Mouse (Mus musculus) limb, embryonic 15.5 days (tissue): Measurements from ENCODE around the gene Cdk6. TPM values are rescaled to one million over a fixed set of nuclear protein-coding genes. Genes with fewer than 3 reads are reported as not detected.

Experiments used
- ATAC-seq: fragments of 200-750 bp; cut with Nextera tagmentation; 2 replicates; pipeline ENCODE4 v1.8.0; 2017; ENCODE audit warnings: low read depth, moderate TSS enrichment; ENCODE audit not compliant: insufficient number of reproducible peaks, low FRiP score, low TSS enrichment
- H3K27ac ChIP-seq: fragments of 300-500 bp; sonication (generic); 2 replicates; pipeline ENCODE4 v1.5.1; 2015; ENCODE audit warnings: moderate library complexity, mild to moderate bottlenecking, inconsistent platforms
- H3K27me3 ChIP-seq: fragments of 300-500 bp; sonication (generic); 2 replicates; pipeline ENCODE4 v1.6.1; 2015; ENCODE audit warnings: inconsistent platforms
- H3K36me3 ChIP-seq: fragments of 300-500 bp; sonication (generic); 2 replicates; pipeline ENCODE4 v1.6.1; 2015; ENCODE audit warnings: inconsistent platforms
- H3K4me1 ChIP-seq: fragments of 300-500 bp; sonication (generic); 2 replicates; pipeline ENCODE4 v1.6.1; 2015; ENCODE audit warnings: inconsistent platforms
- H3K4me2 ChIP-seq: fragments of 300-500 bp; sonication (generic); 2 replicates; pipeline ENCODE4 v1.6.1; 2015; ENCODE audit warnings: mild to moderate bottlenecking, inconsistent platforms
- H3K4me3 ChIP-seq: fragments of 300-500 bp; sonication (generic); 2 replicates; pipeline ENCODE4 v1.5.1; 2015; ENCODE audit warnings: mild to moderate bottlenecking, inconsistent platforms
- H3K9ac ChIP-seq: fragments of 300-500 bp; sonication (generic); 2 replicates; pipeline ENCODE4 v1.6.1; 2015; ENCODE audit warnings: inconsistent platforms
- H3K9me3 ChIP-seq: fragments of 300-500 bp; sonication (generic); 2 replicates; pipeline ENCODE4 v1.6.1; 2016; ENCODE audit warnings: inconsistent platforms
- WGBS: fragments of 180-500 bp; shearing (Covaris S2); methylation state at CpG from one replicate; pipeline ENCODE4 v1.1.7; 2015; 5-methylcytosine and 5-hydroxymethylcytosine counted together
- polyA plus RNA-seq: library from polyadenylated mRNA; unstranded; fragments of >200 nt; fragmentation: Nextera tagmentation; extraction: Ambion mirVana; gene quantifications from 2 replicates; pipeline ENCODE4 v1.2.1, GENCODE M21; 2015

Cdk6 gene
- polyA plus RNA-seq, 1 experiment from 2014 or later: 24.7 TPM

GRCm38 (mm10) chr5:3385078-3385477 is 43.8 kb downstream of the Cdk6 start:
- Histone ChIP-seq H3K27me3 (no peaks in the 10 kb centered on the region), H3K9ac (no peak overlapping the region), H3K4me2 (no peak overlapping the region), H3K9me3 (no peaks in the 10 kb centered on the region), H3K27ac (no peak overlapping the region), H3K4me3 (no peak overlapping the region), H3K4me1 (peaks cover 2% of the 10 kb centered on the region; the same call in 1 of the 2 replicates), H3K36me3 (no peaks in the 10 kb centered on the region)
- no peak for ATAC-seq
- WGBS: 67% methylated on average over 1 of the region's 1 CpGs

- Histone ChIP-seq H3K27ac (no peak overlapping the region), H3K4me2 (no peak overlapping the region), H3K4me3 (no peak overlapping the region), H3K36me3 (no peaks in the 10 kb centered on the region), H3K9ac (no peak overlapping the region), H3K27me3 (no peaks in the 10 kb centered on the region), H3K9me3 (no peaks in the 10 kb centered on the region), H3K4me1 (peaks cover 2% of the 10 kb centered on the region; the same call in 1 of the 2 replicates)
- WGBS: 65% methylated on average over 7 of the region's 7 CpGs
- no peak for ATAC-seq
Observed at GRCm38 (mm10) chr5:3386021-3386730, 44.9 kb downstream of the Cdk6 start.

- 26% methylated on average over 4 of the region's 4 CpGs for WGBS
- Histone ChIP-seq H3K4me3 (no peak overlapping the region), H3K36me3 (no peaks in the 10 kb centered on the region), H3K4me2 (no peak overlapping the region), H3K27me3 (no peaks in the 10 kb centered on the region), H3K9ac (no peak overlapping the region), H3K27ac (no peak overlapping the region), H3K9me3 (no peaks in the 10 kb centered on the region), H3K4me1 (peaks cover 2% of the 10 kb centered on the region; the same call in 1 of the 2 replicates)
- ATAC-seq: no peak
Observed at GRCm38 (mm10) chr5:3386731-3387087, 45.4 kb downstream of the Cdk6 start.

- 55% methylated on average over 5 of the region's 5 CpGs for WGBS
- no peaks in the 10 kb centered on the region for H3K36me3 ChIP-seq
- H3K4me1 ChIP-seq: peaks cover 2% of the 10 kb centered on the region; the same call in 1 of the 2 replicates
- no peak for ATAC-seq
- no peak overlapping the region for H3K4me2 ChIP-seq
- H3K4me3 ChIP-seq: no peak overlapping the region
- H3K9ac ChIP-seq: no peak overlapping the region
- no peaks in the 10 kb centered on the region for H3K27me3 ChIP-seq
- no peak overlapping the region for H3K27ac ChIP-seq
- H3K9me3 ChIP-seq: no peaks in the 10 kb centered on the region
Observed at GRCm38 (mm10) chr5:3387138-3387537, 45.9 kb downstream of the Cdk6 start.

GRCm38 (mm10) chr5:3392856-3393255 is 51.6 kb downstream of the Cdk6 start:
- no peak overlapping the region for H3K4me3 ChIP-seq
- H3K9me3 ChIP-seq: no peaks in the 10 kb centered on the region
- no peak overlapping the region for H3K27ac ChIP-seq
- no peaks in the 10 kb centered on the region for H3K27me3 ChIP-seq
- no peaks in the 10 kb centered on the region for H3K4me1 ChIP-seq
- no peaks in the 10 kb centered on the region for H3K36me3 ChIP-seq
- WGBS: 77% methylated on average over 3 of the region's 3 CpGs
- no peak overlapping the region for H3K9ac ChIP-seq
- no peak overlapping the region for H3K4me2 ChIP-seq
- no peak for ATAC-seq

GRCm38 (mm10) chr5:3394145-3394544 is 52.9 kb downstream of the Cdk6 start:
- H3K36me3 ChIP-seq: no peaks in the 10 kb centered on the region
- H3K4me2 ChIP-seq: no peak overlapping the region
- no peaks in the 10 kb centered on the region for H3K9me3 ChIP-seq
- 90% methylated on average over 7 of the region's 7 CpGs for WGBS
- H3K4me3 ChIP-seq: no peak overlapping the region
- no peaks in the 10 kb centered on the region for H3K27me3 ChIP-seq
- no peaks in the 10 kb centered on the region for H3K4me1 ChIP-seq
- H3K9ac ChIP-seq: no peak overlapping the region
- ATAC-seq: no peak
- H3K27ac ChIP-seq: no peak overlapping the region

GRCm38 (mm10) chr5:3395020-3395419 is 53.7 kb downstream of the Cdk6 start:
- Histone ChIP-seq H3K36me3 (no peaks in the 10 kb centered on the region), H3K4me3 (no peak overlapping the region), H3K4me1 (no peaks in the 10 kb centered on the region), H3K4me2 (no peak overlapping the region), H3K9me3 (no peaks in the 10 kb centered on the region), H3K9ac (no peak overlapping the region), H3K27ac (no peak overlapping the region), H3K27me3 (no peaks in the 10 kb centered on the region)
- ATAC-seq: no peak
- WGBS: 72% methylated on average over 6 of the region's 6 CpGs

GRCm38 (mm10) chr5:3396214-3396613 is 54.9 kb downstream of the Cdk6 start:
- H3K36me3 ChIP-seq: no peaks in the 10 kb centered on the region
- no peak for ATAC-seq
- H3K9me3 ChIP-seq: no peaks in the 10 kb centered on the region
- no peak overlapping the region for H3K4me2 ChIP-seq
- no peaks in the 10 kb centered on the region for H3K27me3 ChIP-seq
- H3K27ac ChIP-seq: no peak overlapping the region
- H3K4me3 ChIP-seq: no peak overlapping the region
- 81% methylated on average over 6 of the region's 6 CpGs for WGBS
- no peak overlapping the region for H3K9ac ChIP-seq
- H3K4me1 ChIP-seq: no peaks in the 10 kb centered on the region

- Histone ChIP-seq H3K4me1 (no peaks in the 10 kb centered on the region), H3K4me2 (no peak overlapping the region), H3K27me3 (no peaks in the 10 kb centered on the region), H3K9ac (no peak overlapping the region), H3K9me3 (no peaks in the 10 kb centered on the region), H3K27ac (no peak overlapping the region), H3K36me3 (no peaks in the 10 kb centered on the region), H3K4me3 (no peak overlapping the region)
- no peak for ATAC-seq
- 77% methylated on average over 11 of the region's 11 CpGs for WGBS
Observed at GRCm38 (mm10) chr5:3396910-3397575, 55.8 kb downstream of the Cdk6 start.

GRCm38 (mm10) chr5:3399784-3400494 is 58.7 kb downstream of the Cdk6 start:
- Histone ChIP-seq H3K27me3 (no peaks in the 10 kb centered on the region), H3K4me2 (no peak overlapping the region), H3K9me3 (no peaks in the 10 kb centered on the region), H3K27ac (no peak overlapping the region), H3K9ac (no peak overlapping the region), H3K36me3 (no peaks in the 10 kb centered on the region), H3K4me3 (no peak overlapping the region), H3K4me1 (peaks cover 2% of the 10 kb centered on the region; the same call in 1 of the 2 replicates)
- ATAC-seq: no peak
- 44% methylated on average over 7 of the region's 7 CpGs for WGBS

- peaks cover 12% of the 10 kb centered on the region; the same call in 1 of the 2 replicates for H3K4me1 ChIP-seq
- WGBS: 36% methylated on average over 6 of the region's 6 CpGs
- no peaks in the 10 kb centered on the region for H3K36me3 ChIP-seq
- H3K4me3 ChIP-seq: no peak overlapping the region
- H3K9me3 ChIP-seq: no peaks in the 10 kb centered on the region
- no peaks in the 10 kb centered on the region for H3K27me3 ChIP-seq
- H3K9ac ChIP-seq: no peak overlapping the region
- ATAC-seq: no peak
- H3K27ac ChIP-seq: no peak overlapping the region
- H3K4me2 ChIP-seq: no peak overlapping the region
Observed at GRCm38 (mm10) chr5:3405102-3405501, 63.8 kb downstream of the Cdk6 start.

GRCm38 (mm10) chr5:3405503-3405902 is 64.2 kb downstream of the Cdk6 start:
- 28% methylated on average over 6 of the region's 6 CpGs for WGBS
- no peak overlapping the region for H3K27ac ChIP-seq
- ATAC-seq: no peak

More at GRCm38 (mm10) chr5:3405503-3405902, 64.2 kb downstream of the Cdk6 start:
- Histone ChIP-seq H3K4me2 (no peak overlapping the region), H3K4me1 (peaks cover 12% of the 10 kb centered on the region; the same call in 1 of the 2 replicates), H3K9ac (no peak overlapping the region), H3K36me3 (no peaks in the 10 kb centered on the region), H3K9me3 (no peaks in the 10 kb centered on the region), H3K4me3 (no peak overlapping the region), H3K27me3 (no peaks in the 10 kb centered on the region)
